Mouse (Mus musculus): ENCODE results near the gene Cryzl1. TPM values are rescaled to one million over a fixed set of nuclear protein-coding genes. Genes with fewer than 3 reads are reported as not detected.
"Not testable (repeated sequence)": the region's sequence is repeated elsewhere in the genome, so short reads cannot be mapped to it uniquely, and the experiment has no call there.

Gene Cryzl1
- polyA plus RNA-seq, 1 experiment = 42.5 TPM

- WGBS = 90% methylated on average over 3 of the region's 3 CpGs
- Histone ChIP-seq H3K4me1 (ENCODE audit: control insufficient read depth, insufficient read depth, low read length) (no peaks in the 10 kb centered on the region; the same call in none of the 2 replicates), H3K4me3 (replicated peaks; ENCODE audit: control insufficient read depth, low read depth, low read length) (no peak overlapping the region), H3K27ac (ENCODE audit: control insufficient read depth, insufficient read depth, low read depth, low read length, poor library complexity) (no peak overlapping the region)
- no peak for TF ChIP-seq POLR2A (IDR thresholded peaks at IDR 0.05; ENCODE audit: borderline replicate concordance, control insufficient read depth, low read depth, low read length)
- TF ChIP-seq CTCF (IDR thresholded peaks at IDR 0.05; ENCODE audit: control insufficient read depth, insufficient read depth, low read length) = no peak
These were observed 76.6 kb downstream of the Cryzl1 start for GRCm38 (mm10) chr16:91652191-91652590.

- Histone ChIP-seq H3K27ac (ENCODE audit: control insufficient read depth, insufficient read depth, low read depth, low read length, poor library complexity) (no peak overlapping the region), H3K4me1 (ENCODE audit: control insufficient read depth, insufficient read depth, low read length) (no peaks in the 10 kb centered on the region; the same call in none of the 2 replicates), H3K4me3 (replicated peaks; ENCODE audit: control insufficient read depth, low read depth, low read length) (peak overlapping the region; percentile 16)
- TF ChIP-seq CTCF (IDR thresholded peaks at IDR 0.05; ENCODE audit: control insufficient read depth, insufficient read depth, low read length) = no peak
These were observed 79.0 kb downstream of the Cryzl1 start for GRCm38 (mm10) chr16:91649781-91650180.

GRCm38 (mm10) chr16:91649246-91649645 lies 79.5 kb downstream of the Cryzl1 start:
- WGBS = 27% methylated on average over 3 of the region's 3 CpGs
- Histone ChIP-seq H3K27ac (ENCODE audit: control insufficient read depth, insufficient read depth, low read depth, low read length, poor library complexity) (no peak overlapping the region), H3K4me1 (ENCODE audit: control insufficient read depth, insufficient read depth, low read length) (no peaks in the 10 kb centered on the region; the same call in 1 of the 2 replicates), H3K4me3 (replicated peaks; ENCODE audit: control insufficient read depth, low read depth, low read length) (peak overlapping the region; percentile 17)
- TF ChIP-seq CTCF (IDR thresholded peaks at IDR 0.05; ENCODE audit: control insufficient read depth, insufficient read depth, low read length) (no peak), POLR2A (IDR thresholded peaks at IDR 0.05; ENCODE audit: borderline replicate concordance, control insufficient read depth, low read depth, low read length) (no peak)

GRCm38 (mm10) chr16:91648220-91648550 lies 80.6 kb downstream of the Cryzl1 start:
- peak overlapping the region; percentile 99 for H3K27ac ChIP-seq (ENCODE audit: control insufficient read depth, insufficient read depth, low read depth, low read length, poor library complexity)
- WGBS = 1% methylated on average over 25 of the region's 25 CpGs
- H3K4me3 ChIP-seq (replicated peaks; ENCODE audit: control insufficient read depth, low read depth, low read length) = peak overlapping the region; percentile 98
- H3K4me1 ChIP-seq (ENCODE audit: control insufficient read depth, insufficient read depth, low read length) = no peaks in the 10 kb centered on the region; the same call in 1 of the 2 replicates
- TF ChIP-seq CTCF (IDR thresholded peaks at IDR 0.05; ENCODE audit: control insufficient read depth, insufficient read depth, low read length) (no peak), POLR2A (IDR thresholded peaks at IDR 0.05; ENCODE audit: borderline replicate concordance, control insufficient read depth, low read depth, low read length) (peak; percentile 66; the same call in 1 of the 2 replicates)

GRCm38 (mm10) chr16:91647461-91648219 lies 81.1 kb downstream of the Cryzl1 start, which contains the start of gene Son:
TSS of gene Son (plus strand) at chr16:91647506.
- TF ChIP-seq CTCF (IDR thresholded peaks at IDR 0.05; ENCODE audit: control insufficient read depth, insufficient read depth, low read length) (no peak), POLR2A (IDR thresholded peaks at IDR 0.05; ENCODE audit: borderline replicate concordance, control insufficient read depth, low read depth, low read length) (peak; percentile 96)
- Histone ChIP-seq H3K27ac (ENCODE audit: control insufficient read depth, insufficient read depth, low read depth, low read length, poor library complexity) (peak within 1 kb of the TSS; percentile 99), H3K4me1 (ENCODE audit: control insufficient read depth, insufficient read depth, low read length) (no peaks in the 10 kb centered on the region; the same call in 1 of the 2 replicates), H3K4me3 (replicated peaks; ENCODE audit: control insufficient read depth, low read depth, low read length) (peak within 1 kb of the TSS; percentile 98)
- under 1% methylated on average over 70 of the region's 70 CpGs for WGBS

- under 1% methylated on average over 59 of the region's 59 CpGs for WGBS
- peak; percentile 99 for TF ChIP-seq POLR2A (IDR thresholded peaks at IDR 0.05; ENCODE audit: borderline replicate concordance, control insufficient read depth, low read depth, low read length)
- no peak for TF ChIP-seq CTCF (IDR thresholded peaks at IDR 0.05; ENCODE audit: control insufficient read depth, insufficient read depth, low read length)
- Histone ChIP-seq H3K4me3 (replicated peaks; ENCODE audit: control insufficient read depth, low read depth, low read length) (peak within 1 kb of the TSS; percentile 98), H3K4me1 (ENCODE audit: control insufficient read depth, insufficient read depth, low read length) (no peaks in the 10 kb centered on the region; the same call in 1 of the 2 replicates), H3K27ac (ENCODE audit: control insufficient read depth, insufficient read depth, low read depth, low read length, poor library complexity) (peak within 1 kb of the TSS; percentile 99)
These were observed 81.9 kb downstream of the Cryzl1 start, which contains the start of gene Gart for GRCm38 (mm10) chr16:91646681-91647419. TSS of gene Gart (minus strand) at chr16:91646952.

- WGBS = under 1% methylated on average over 11 of the region's 11 CpGs
- TF ChIP-seq POLR2A (IDR thresholded peaks at IDR 0.05; ENCODE audit: borderline replicate concordance, control insufficient read depth, low read depth, low read length) = no peak
- no peak for TF ChIP-seq CTCF (IDR thresholded peaks at IDR 0.05; ENCODE audit: control insufficient read depth, insufficient read depth, low read length)
- Histone ChIP-seq H3K4me3 (replicated peaks; ENCODE audit: control insufficient read depth, low read depth, low read length) (peak overlapping the region; percentile 83), H3K27ac (ENCODE audit: control insufficient read depth, insufficient read depth, low read depth, low read length, poor library complexity) (no peak overlapping the region; the same call in 1 of the 2 replicates), H3K4me1 (ENCODE audit: control insufficient read depth, insufficient read depth, low read length) (no peaks in the 10 kb centered on the region; the same call in 1 of the 2 replicates)
These were observed 82.7 kb downstream of the Cryzl1 start for GRCm38 (mm10) chr16:91645995-91646602.

- H3K4me1 ChIP-seq (ENCODE audit: control insufficient read depth, insufficient read depth, low read length); H3K4me3 ChIP-seq (replicated peaks; ENCODE audit: control insufficient read depth, low read depth, low read length); H3K27ac ChIP-seq (ENCODE audit: control insufficient read depth, insufficient read depth, low read depth, low read length, poor library complexity): not testable (repeated sequence)
- 22% methylated on average over 1 of the region's 2 CpGs for whole genome bisulfite sequencing
These were observed 83.4 kb downstream of the Cryzl1 start for GRCm38 (mm10) chr16:91645420-91645819.
